Mouse (Mus musculus) ES-E14 (cell line): ENCODE results near the gene Lyl1. TPM values are rescaled to one million over a fixed set of nuclear protein-coding genes. Genes with fewer than 3 reads are reported as not detected.

Experiments
- DNase-seq: peaks from one replicate; pipeline ENCODE4 v3.0.0-alpha.2; 2013; ENCODE audit warnings: low read depth, low spot score
- H3K27ac ChIP-seq: 2 replicates; pipeline ENCODE4 v1.5.1; 2012; ENCODE audit warnings: low read depth, mild to moderate bottlenecking, low read length, moderate library complexity, mixed read lengths; ENCODE audit not compliant: poor library complexity, insufficient read depth, severe bottlenecking
- H3K36me3 ChIP-seq: 2 replicates; pipeline ENCODE4 v1.6.1; 2012; ENCODE audit warnings: mild to moderate bottlenecking, low read length, moderate library complexity, mixed read lengths; ENCODE audit not compliant: control insufficient read depth, poor library complexity, insufficient read depth, severe bottlenecking
- H3K4me1 ChIP-seq, 2 experiments: fragments of 150-350 bp in 1 of 2; sonication (generic) in 1 of 2; 2 replicates each; pipeline ENCODE4 v1.6.1; 2012; ENCODE audit warnings: low read length in 2 of 2, mild to moderate bottlenecking in 1 of 2, mixed read lengths in 1 of 2; ENCODE audit not compliant: control insufficient read depth in 2 of 2, insufficient read depth in 2 of 2, poor library complexity in 1 of 2
- H3K4me3 ChIP-seq, 2 experiments: fragments of 150-350 bp in 1 of 2; sonication (generic) in 1 of 2; 2 replicates each; pipeline ENCODE4 v1.5.1; 2012; ENCODE audit warnings: low read length in 2 of 2, low read depth in 1 of 2, mild to moderate bottlenecking in 1 of 2, mixed read lengths in 1 of 2; ENCODE audit not compliant: insufficient read depth in 1 of 2, poor library complexity in 1 of 2, severe bottlenecking in 1 of 2
- H3K9ac ChIP-seq: 2 replicates; pipeline ENCODE4 v1.6.1; 2012; ENCODE audit warnings: low read depth, mild to moderate bottlenecking, low read length, mixed read lengths; ENCODE audit not compliant: poor library complexity, insufficient read depth, severe bottlenecking
- H3K9me3 ChIP-seq: fragments of 150-350 bp; sonication (generic); 2 replicates; pipeline ENCODE4 v1.6.1; 2012; ENCODE audit warnings: low read depth, mild to moderate bottlenecking, low read length; ENCODE audit not compliant: control insufficient read depth, insufficient read depth
- CHD2 ChIP-seq: IDR thresholded peaks from 2 replicates; pipeline ENCODE4 v1.6.1; 2014; ENCODE audit warnings: mild to moderate bottlenecking, low read depth, low read length, inconsistent platforms
- HCFC1 ChIP-seq: IDR thresholded peaks from 2 replicates; pipeline ENCODE4 v1.6.1; 2012; ENCODE audit warnings: low read length, inconsistent platforms, borderline replicate concordance; ENCODE audit not compliant: insufficient read depth
- MAFK ChIP-seq: IDR thresholded peaks from 2 replicates; pipeline ENCODE4 v1.6.1; 2014; ENCODE audit warnings: mild to moderate bottlenecking, low read depth, low read length, inconsistent platforms; ENCODE audit not compliant: insufficient read depth
- ZC3H11A ChIP-seq: IDR thresholded peaks from 2 replicates; pipeline ENCODE4 v1.6.1; 2012; ENCODE audit warnings: low read depth, mild to moderate bottlenecking, inconsistent platforms, low read length, borderline replicate concordance
- ZNF384 ChIP-seq: IDR thresholded peaks from 2 replicates; pipeline ENCODE4 v1.6.1; 2012; ENCODE audit warnings: low read depth, low read length, inconsistent platforms
- in situ Hi-C, 2 experiments: fragments of 600-800 bp; cut with MboI; formaldehyde crosslinking; loops; one replicate each; pipeline ENCODE4 v1.15.1; 2025; ENCODE audit warnings: low sequenced_read_pairs in 2 of 2, inconsistent platforms in 1 of 2; ENCODE audit not compliant: unreplicated experiment in 2 of 2
- total RNA-seq: library from RNA; depleted of rRNA; stranded (reverse); fragments of 300-350 nt; gene quantifications from 2 replicates; pipeline ENCODE4 v1.2.3, GENCODE M21; 2012

Lyl1 gene
- total RNA-seq, 1 experiment: 0.49 TPM

DNA sequence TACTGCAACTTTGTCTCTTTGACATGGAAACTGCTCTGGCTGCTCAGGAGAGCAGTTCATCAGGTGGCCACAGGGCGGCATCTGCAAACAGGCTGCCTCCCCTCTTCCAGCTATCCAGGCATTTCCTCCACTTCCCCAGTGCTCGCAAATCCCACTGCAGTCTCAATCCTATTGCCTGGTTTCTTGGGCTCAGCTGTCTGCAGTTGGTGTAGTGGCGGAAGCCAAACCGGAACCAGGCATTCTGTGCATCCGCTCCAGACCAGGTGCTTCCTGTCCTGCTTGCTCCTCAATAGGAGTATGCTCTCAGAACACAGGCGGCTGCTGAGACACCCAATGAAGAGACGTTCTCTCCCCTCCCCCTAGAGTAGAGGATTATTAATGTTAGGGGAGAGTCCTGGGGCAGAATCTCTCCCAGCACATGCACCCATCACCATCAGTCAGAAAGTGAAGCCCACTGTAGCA lies 1.4 kb upstream of the Lyl1 start:
- no peak for DNase-seq
- in situ Hi-C loops: loop anchor here (5.0 to 10.0 kb wide), 3 partner anchors 75 to 117 kb away; no protein-coding TSS in a partner anchor
- peaks cover 30% of the 10 kb centered on the region for H3K36me3 ChIP-seq
- no peak overlapping the region for H3K4me3 ChIP-seq
- no peak overlapping the region for H3K9ac ChIP-seq
- TF ChIP-seq MAFK: no peak
- TF ChIP-seq HCFC1: no peak
- no peak for TF ChIP-seq ZNF384
- TF ChIP-seq ZC3H11A: no peak
- no peak for TF ChIP-seq CHD2
- H3K9me3 ChIP-seq: no peaks in the 10 kb centered on the region
- peaks cover 2 to 19% of the 10 kb centered on the region in 2 experiments; a peak in 2 of 4 replicates for H3K4me1 ChIP-seq
- no peak overlapping the region for H3K27ac ChIP-seq

DNA sequence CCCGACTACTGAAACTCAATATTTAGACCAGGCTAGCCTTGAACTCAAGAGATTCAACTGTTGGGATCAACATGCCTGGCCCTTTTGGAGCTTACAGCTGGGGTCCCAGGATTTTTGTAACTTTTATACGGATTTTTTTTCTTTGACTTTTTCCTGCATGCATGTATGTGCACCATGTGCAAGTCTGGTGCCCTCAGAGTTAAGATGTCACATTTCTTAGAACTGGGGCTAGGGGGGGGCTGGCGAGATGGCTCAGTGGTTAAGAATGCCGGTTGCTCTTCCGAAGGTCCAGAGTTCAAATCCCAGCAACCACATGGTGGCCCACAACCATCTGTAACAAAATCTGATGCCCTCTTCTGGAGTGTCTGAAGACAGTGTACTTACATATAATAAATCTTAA lies 731 bp upstream of the Lyl1 start:
- H3K4me3 ChIP-seq: no peak overlapping the region
- no peak overlapping the region for H3K9ac ChIP-seq
- TF ChIP-seq HCFC1 (no peak), MAFK (no peak), CHD2 (no peak), ZC3H11A (no peak)
- H3K9me3 ChIP-seq: no peaks in the 10 kb centered on the region
- H3K27ac ChIP-seq: no peak overlapping the region
- no peak for DNase-seq
- H3K4me1 ChIP-seq: peaks cover 2 to 25% of the 10 kb centered on the region in 2 experiments; a peak in 2 of 4 replicates
- in situ Hi-C loops: loop anchor here in 1 of 2 experiments (10.0 kb wide), 2 partner anchors 74 to 114 kb away; no protein-coding TSS in a partner anchor
- H3K36me3 ChIP-seq: peaks cover 27% of the 10 kb centered on the region

DNA sequence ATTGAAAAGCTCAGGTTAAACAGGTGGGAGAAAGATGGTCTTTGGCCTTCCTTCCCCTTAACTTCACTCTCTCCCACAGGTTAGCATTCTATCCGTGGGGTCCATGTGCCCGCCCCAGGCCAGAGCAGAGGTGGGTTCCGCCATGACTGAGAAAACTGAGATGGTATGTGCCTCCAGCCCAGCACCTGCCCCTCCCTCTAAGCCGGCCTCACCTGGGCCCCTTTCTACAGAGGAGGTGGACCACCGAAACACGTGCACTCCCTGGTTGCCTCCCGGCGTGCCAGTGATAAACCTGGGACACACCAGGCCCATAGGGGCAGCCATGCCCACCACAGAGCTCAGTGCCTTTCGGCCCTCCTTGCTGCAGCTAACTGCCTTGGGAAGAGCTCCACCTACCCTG lies 1.3 kb downstream of the Lyl1 start:
- Histone ChIP-seq H3K4me3 (no peak overlapping the region), H3K4me1 (peaks cover 2 to 36% of the 10 kb centered on the region in 2 experiments; a peak in 2 of 4 replicates)

DNA sequence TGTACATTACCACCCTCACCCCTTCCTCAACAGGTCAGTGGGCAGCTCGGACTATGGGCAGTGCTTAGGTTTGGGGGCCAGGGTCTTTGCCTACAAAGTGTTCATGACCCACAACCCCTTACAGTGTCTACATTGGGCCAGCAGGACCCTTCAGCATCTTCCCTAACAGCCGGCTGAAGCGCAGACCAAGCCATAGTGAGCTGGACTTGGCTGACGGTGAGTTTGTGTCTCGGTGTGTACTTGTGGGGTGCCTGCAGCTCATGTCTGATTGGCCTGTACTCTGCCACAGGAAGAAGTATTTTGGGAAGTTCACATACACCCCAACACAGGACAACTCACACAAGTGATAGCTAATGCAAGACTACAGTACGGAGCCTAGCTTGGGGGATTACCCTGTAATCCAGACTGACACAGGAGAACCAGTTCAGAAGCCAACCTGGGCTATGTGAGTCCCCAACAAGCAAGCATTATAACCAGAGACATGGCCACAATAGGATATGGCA lies 1.8 kb downstream of the Lyl1 start:
- DNase-seq: no peak
- no peaks in the 10 kb centered on the region for H3K9me3 ChIP-seq
- in situ Hi-C loops: loop anchor here in 1 of 2 experiments (10.0 kb wide), 2 partner anchors 72 to 112 kb away; no protein-coding TSS in a partner anchor
- no peak overlapping the region for H3K4me3 ChIP-seq
- H3K9ac ChIP-seq: no peak overlapping the region
- peaks cover 17% of the 10 kb centered on the region for H3K36me3 ChIP-seq
- TF ChIP-seq ZC3H11A (no peak), MAFK (no peak), CHD2 (no peak), HCFC1 (no peak), ZNF384 (no peak)
- H3K27ac ChIP-seq: no peak overlapping the region
- peaks cover 2 to 39% of the 10 kb centered on the region in 2 experiments; a peak in 2 of 4 replicates for H3K4me1 ChIP-seq

More for the DNA sequence above, 1.3 kb downstream of the Lyl1 start:
- TF ChIP-seq ZNF384 (no peak), ZC3H11A (no peak), MAFK (no peak)
- Histone ChIP-seq H3K9ac (no peak overlapping the region), H3K27ac (no peak overlapping the region), H3K9me3 (no peaks in the 10 kb centered on the region), H3K36me3 (peaks cover 20% of the 10 kb centered on the region)
- in situ Hi-C loops: loop anchor here in 1 of 2 experiments (10.0 kb wide), 2 partner anchors 72 to 112 kb away; no protein-coding TSS in a partner anchor
- DNase-seq: no peak
